Mouse (Mus musculus): ENCODE results near the gene Zfp839.

Gene Zfp839

GRCm38 (mm10) chr12:110850010-110850928 is at the start of gene Zfp839:
Zfp839 (plus strand) TSS chr12:110850253.
- peak; percentile 90 for DNase-seq (ENCODE audit: low read depth, low spot score)

- DNase-seq (ENCODE audit: low read depth, low spot score), result peak; percentile 73
Measured at GRCm38 (mm10) chr12:110801876-110802464, 48.1 kb upstream of the Zfp839 start.

GRCm38 (mm10) chr12:110802674-110803297 is 47.3 kb upstream of the Zfp839 start:
- DNase-seq (ENCODE audit: low read depth, low spot score), result no peak

GRCm38 (mm10) chr12:110804261-110804660 is 45.8 kb upstream of the Zfp839 start:
- peak; percentile 56 for DNase-seq (ENCODE audit: low read depth, low spot score)

GRCm38 (mm10) chr12:110806301-110806970 is 43.6 kb upstream of the Zfp839 start:
- no peak for DNase-seq (ENCODE audit: low read depth, low spot score)

- DNase-seq (ENCODE audit: low read depth, low spot score), result no peak
Measured at GRCm38 (mm10) chr12:110808430-110808829, 41.6 kb upstream of the Zfp839 start.

GRCm38 (mm10) chr12:110808848-110809247 is 41.2 kb upstream of the Zfp839 start:
- DNase-seq (ENCODE audit: low read depth, low spot score), result no peak

- no peak for DNase-seq (ENCODE audit: low read depth, low spot score)
Measured at GRCm38 (mm10) chr12:110813132-110813531, 36.9 kb upstream of the Zfp839 start.

GRCm38 (mm10) chr12:110813624-110814023 is 36.4 kb upstream of the Zfp839 start:
- no peak for DNase-seq (ENCODE audit: low read depth, low spot score)

- peak; percentile 46 for DNase-seq (ENCODE audit: low read depth, low spot score)
Measured at GRCm38 (mm10) chr12:110814924-110815323, 35.1 kb upstream of the Zfp839 start.

GRCm38 (mm10) chr12:110816833-110817232 is 33.2 kb upstream of the Zfp839 start:
- no peak for DNase-seq (ENCODE audit: low read depth, low spot score)

- DNase-seq (ENCODE audit: low read depth, low spot score), result no peak
Measured at GRCm38 (mm10) chr12:110819367-110819766, 30.7 kb upstream of the Zfp839 start.

GRCm38 (mm10) chr12:110821787-110822186 is 28.3 kb upstream of the Zfp839 start:
- DNase-seq (ENCODE audit: low read depth, low spot score), result peak; percentile 43

- no peak for DNase-seq (ENCODE audit: low read depth, low spot score)
Measured at GRCm38 (mm10) chr12:110822366-110822765, 27.7 kb upstream of the Zfp839 start.

- no peak for DNase-seq (ENCODE audit: low read depth, low spot score)
Measured at GRCm38 (mm10) chr12:110828908-110829307, 21.1 kb upstream of the Zfp839 start.

- peak; percentile 41 for DNase-seq (ENCODE audit: low read depth, low spot score)
Measured at GRCm38 (mm10) chr12:110830293-110831024, 19.6 kb upstream of the Zfp839 start.

- DNase-seq (ENCODE audit: low read depth, low spot score), result no peak
Measured at GRCm38 (mm10) chr12:110835182-110835581, 14.9 kb upstream of the Zfp839 start.

GRCm38 (mm10) chr12:110836729-110837128 is 13.3 kb upstream of the Zfp839 start:
- no peak for DNase-seq (ENCODE audit: low read depth, low spot score)

- DNase-seq (ENCODE audit: low read depth, low spot score), result peak; percentile 95
Measured at GRCm38 (mm10) chr12:110837192-110837841, 12.7 kb upstream of the Zfp839 start.

- DNase-seq (ENCODE audit: low read depth, low spot score), result peak; percentile 60
Measured at GRCm38 (mm10) chr12:110837850-110838249, 12.2 kb upstream of the Zfp839 start.

Data from ZHBTc4 (cell line).